Mouse (Mus musculus) Patski (cell line): ENCODE data around the gene Morn5. TPM values are rescaled to one million over a fixed set of nuclear protein-coding genes. Genes with fewer than 3 reads are reported as not detected.

Experiments used
- ATAC-seq: fragments of 100-300 bp; one replicate; pipeline ENCODE4 v1.8.0; 2021
- CTCF ChIA-PET: fragments of 350-600 bp; sonication (Branson Sonifier 250); formaldehyde crosslinking; loops from one replicate; lab custom pipeline; 2022; ENCODE audit warnings: inconsistent platforms; lab: Charles Lee
- POLR2A ChIA-PET: fragments of 350-600 bp; sonication (Branson Sonifier 250); formaldehyde crosslinking; loops from one replicate; lab custom pipeline; 2022; ENCODE audit warnings: antibody characterized with exemption, inconsistent platforms; lab: Charles Lee
- DNase-seq: peaks from one replicate; pipeline ENCODE4 v3.0.0-alpha.2; 2011; ENCODE audit warnings: low read depth, low spot score
- H3K27me3 ChIP-seq: fragments of 371-371 bp; one replicate; pipeline ENCODE4 v1.5.1; 2021
- CTCF ChIP-seq: fragments of 100-300 bp; IDR thresholded peaks from one replicate; pipeline ENCODE4 v1.5.1; 2021
- in situ Hi-C: fragments of 300-500 bp; cut with MboI; formaldehyde crosslinking; loops from 3 replicates; pipeline ENCODE4 v1.11.1; 2018; ENCODE audit warnings: low pct_unique_long_range_greater_than_20kb, mixed read lengths
- polyA plus RNA-seq: library from polyadenylated mRNA; unstranded; gene quantifications from one replicate; pipeline ENCODE4 v1.2.3, GENCODE M21; 2021

Gene Morn5
- 5.5 TPM for polyA plus RNA-seq

DNA sequence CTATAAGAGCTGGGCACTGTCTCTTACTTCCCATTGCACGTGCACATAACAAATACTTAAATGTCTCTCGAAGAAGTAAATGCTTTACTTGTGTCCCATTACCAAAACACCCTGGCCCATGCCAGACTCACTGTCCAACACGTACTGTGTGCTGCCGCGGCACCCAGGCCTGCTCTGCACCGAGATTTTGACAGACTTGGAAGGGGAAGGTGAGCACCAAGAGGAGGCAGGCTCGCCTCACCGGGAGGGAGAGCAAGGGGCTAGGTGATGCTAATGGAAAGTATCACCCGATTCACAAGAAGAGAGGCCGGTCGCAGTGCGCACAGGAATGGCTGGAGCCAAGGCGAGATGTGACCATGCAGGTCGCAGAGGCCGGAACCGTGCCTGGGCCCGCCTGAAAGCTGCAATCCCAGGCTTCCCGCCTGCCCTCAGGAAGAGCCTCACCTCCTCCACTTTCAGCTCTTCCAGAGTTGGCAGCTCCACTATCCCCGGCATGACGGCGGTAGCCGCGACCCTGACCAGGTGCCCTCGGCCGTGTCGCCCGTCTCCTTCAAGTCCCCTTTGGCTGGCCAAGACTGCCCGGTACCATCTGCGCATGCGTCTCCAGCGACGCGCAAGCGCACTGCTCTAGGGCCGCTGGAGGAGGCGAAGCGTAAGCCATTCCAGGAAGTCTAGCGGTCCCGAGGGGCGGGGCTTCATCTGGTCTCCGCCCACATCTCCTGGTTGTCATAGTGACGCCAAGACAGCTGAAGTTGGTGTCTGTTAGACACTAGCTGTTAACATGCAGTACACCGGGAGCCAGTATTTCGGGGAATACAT is at the start of gene Morn5, which contains the start of gene Ndufa8:
Morn5 (plus strand) TSS at position 711 of the 819 bp plus-strand sequence.
Ndufa8 (minus strand) TSS at position 659 of the 819 bp plus-strand sequence.
- CTCF ChIA-PET = interaction anchor here (1.1 kb wide), 1 partner anchor 65 kb away, joined by 3 read pairs; no protein-coding TSS in a partner anchor
- H3K27me3 ChIP-seq = no peaks in the 10 kb centered on the region
- TF ChIP-seq CTCF = no peak
- ATAC-seq (peak; percentile 87), DNase-seq (peak; percentile 92)
- POLR2A ChIA-PET = no interaction called here
- in situ Hi-C loops = no loop called here

DNA sequence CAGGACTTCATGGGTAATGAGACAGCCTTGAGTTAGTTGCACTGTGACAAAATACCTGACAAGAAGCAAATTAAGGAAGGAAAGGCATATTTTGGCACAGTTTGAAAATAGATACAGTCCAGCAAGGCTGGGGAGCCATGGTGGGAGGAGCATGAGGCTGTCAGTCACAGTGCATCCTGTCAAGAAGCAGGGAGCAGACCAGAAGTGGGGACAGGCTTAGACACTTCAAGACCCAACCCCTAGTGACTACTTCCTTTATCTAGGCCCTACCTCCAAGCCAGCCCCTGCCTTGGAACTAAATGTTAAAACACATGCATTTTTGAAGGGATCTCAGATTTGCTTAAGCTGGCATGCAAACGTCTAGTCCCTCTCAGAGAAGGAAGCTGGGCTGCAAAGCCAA is 48.9 kb upstream of the Morn5 start:
- DNase-seq (no peak), ATAC-seq (no peak)
- in situ Hi-C loops = loop anchor here (10.0 kb wide), 1 partner anchor 1334 kb away; no protein-coding TSS in a partner anchor
- ChIA-PET POLR2A (no interaction called here), CTCF (interaction anchor here (0.7 to 1.2 kb wide), 4 partner anchors 9 to 19 kb away, joined by 3 to 10 read pairs (median 4); no protein-coding TSS in a partner anchor)
- H3K27me3 ChIP-seq = no peaks in the 10 kb centered on the region
- TF ChIP-seq CTCF = no peak

DNA sequence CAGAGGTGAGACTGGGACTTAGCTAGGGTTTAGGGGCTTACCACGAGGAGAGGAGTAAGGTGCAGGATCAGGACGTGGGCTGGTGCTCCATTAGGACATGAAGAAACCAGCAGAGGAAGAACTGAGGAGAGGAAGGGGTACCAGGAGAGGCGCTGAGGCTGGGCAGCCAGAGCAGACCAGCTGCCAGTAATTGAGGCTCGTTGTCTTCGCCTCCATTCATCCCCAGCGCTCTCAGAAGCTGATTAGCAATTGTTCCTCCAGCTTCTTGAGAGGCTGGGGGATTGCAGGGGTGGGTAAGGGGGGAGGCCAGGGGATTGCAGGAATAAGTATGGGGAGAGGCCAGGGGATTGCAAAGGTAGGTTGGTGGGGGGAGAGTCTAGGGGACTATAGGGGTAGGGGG is 47.1 kb upstream of the Morn5 start:
- ATAC-seq = no peak
- ChIA-PET CTCF (interaction anchor here (0.7 to 1.4 kb wide), 2 partner anchors 18 to 23 kb away, joined by 3 to 5 read pairs; no protein-coding TSS in a partner anchor), POLR2A (no interaction called here)
- H3K27me3 ChIP-seq = no peaks in the 10 kb centered on the region
- in situ Hi-C loops = loop anchor here (10.0 kb wide), 1 partner anchor 1333 kb away; no protein-coding TSS in a partner anchor
- DNase-seq = no peak
- TF ChIP-seq CTCF = no peak

DNA sequence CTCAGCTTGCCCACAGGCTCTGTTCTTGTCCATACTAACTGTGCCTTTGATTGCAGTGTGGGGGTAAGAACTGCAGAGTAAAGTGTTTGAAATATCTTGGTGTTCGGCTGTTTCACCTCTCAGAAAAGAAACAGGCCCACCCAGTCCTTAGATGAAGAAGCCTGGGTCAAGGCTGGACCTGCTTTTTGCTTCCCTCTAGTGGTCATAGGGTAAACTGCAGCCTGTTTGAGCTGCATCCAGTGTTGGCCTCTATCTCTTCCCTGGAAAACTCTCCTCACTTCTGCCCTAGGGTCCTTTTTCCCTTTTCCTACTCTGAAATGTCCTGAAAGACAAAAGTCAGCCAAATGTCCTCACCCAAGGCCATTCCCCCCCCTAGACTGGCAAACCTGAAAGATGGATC is 41.2 kb upstream of the Morn5 start:
- in situ Hi-C loops = loop anchor here (5.0 to 10.0 kb wide), 3 partner anchors 204 to 1327 kb away; no protein-coding TSS in a partner anchor
- no peaks in the 10 kb centered on the region for H3K27me3 ChIP-seq
- DNase-seq = no peak
- ChIA-PET POLR2A (no interaction called here), CTCF (interaction anchor here (0.7 to 6.9 kb wide), 25 partner anchors 9 to 273 kb away, joined by 3 to 88 read pairs (median 5); no protein-coding TSS in a partner anchor)
- ATAC-seq = no peak
- TF ChIP-seq CTCF = peak; percentile 85

DNA sequence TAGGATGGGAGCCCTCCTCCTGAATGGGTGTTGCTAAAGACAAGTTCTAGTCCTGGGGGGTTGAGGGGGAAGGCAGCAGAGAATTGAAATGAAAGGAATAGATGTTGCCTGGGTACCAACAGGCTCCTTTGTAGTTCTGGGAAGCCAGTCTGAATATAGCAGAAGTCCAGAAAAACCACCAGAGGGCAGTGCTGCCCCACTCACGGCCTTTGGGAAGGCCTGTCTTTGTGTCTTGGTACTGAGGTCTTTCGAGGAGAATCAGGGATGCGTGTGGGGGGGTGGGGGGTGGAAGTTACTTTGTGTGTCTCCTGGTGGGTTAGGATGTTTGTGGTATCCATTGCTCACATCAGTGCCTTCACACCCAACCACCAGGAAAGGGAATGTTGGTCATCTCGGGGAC is 39.9 kb upstream of the Morn5 start:
- ChIA-PET CTCF (interaction anchor here (0.7 to 6.9 kb wide), 31 partner anchors 9 to 272 kb away, joined by 3 to 88 read pairs (median 5); partner anchors contain the start of genes Mrrf and Ttll11), POLR2A (no interaction called here)
- in situ Hi-C loops = loop anchor here (5.0 to 10.0 kb wide), 3 partner anchors 203 to 1325 kb away; no protein-coding TSS in a partner anchor
- peak; percentile 80 for ATAC-seq
- no peaks in the 10 kb centered on the region for H3K27me3 ChIP-seq
- TF ChIP-seq CTCF = peak; percentile 84
- DNase-seq = no peak

DNA sequence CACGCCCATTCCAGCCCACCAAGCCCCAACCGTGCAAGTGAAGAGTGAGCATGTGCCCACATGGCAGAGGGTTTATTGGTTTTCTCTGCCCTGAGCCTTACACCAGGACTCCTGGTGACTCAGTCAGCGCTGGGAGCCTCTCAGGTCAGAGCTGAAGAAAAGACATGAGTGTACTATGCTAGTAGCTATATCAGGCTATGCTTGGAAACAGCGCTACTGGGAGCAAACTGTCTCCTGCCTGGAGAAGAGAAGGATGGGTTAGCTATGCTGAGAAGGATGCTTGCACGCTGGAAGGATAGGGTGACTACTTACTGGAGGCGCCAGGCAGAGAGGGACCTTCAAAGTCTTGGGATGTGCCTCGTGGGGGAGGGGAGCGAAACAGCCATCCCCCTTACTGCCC is 38.7 kb upstream of the Morn5 start:
- CTCF ChIA-PET = interaction anchor here (0.9 to 6.9 kb wide), 7 partner anchors 13 to 259 kb away, joined by 3 to 88 read pairs (median 13); no protein-coding TSS in a partner anchor
- TF ChIP-seq CTCF = no peak
- ATAC-seq (no peak), DNase-seq (no peak)
- POLR2A ChIA-PET = no interaction called here
- H3K27me3 ChIP-seq = no peaks in the 10 kb centered on the region
- in situ Hi-C loops = no loop called here

DNA sequence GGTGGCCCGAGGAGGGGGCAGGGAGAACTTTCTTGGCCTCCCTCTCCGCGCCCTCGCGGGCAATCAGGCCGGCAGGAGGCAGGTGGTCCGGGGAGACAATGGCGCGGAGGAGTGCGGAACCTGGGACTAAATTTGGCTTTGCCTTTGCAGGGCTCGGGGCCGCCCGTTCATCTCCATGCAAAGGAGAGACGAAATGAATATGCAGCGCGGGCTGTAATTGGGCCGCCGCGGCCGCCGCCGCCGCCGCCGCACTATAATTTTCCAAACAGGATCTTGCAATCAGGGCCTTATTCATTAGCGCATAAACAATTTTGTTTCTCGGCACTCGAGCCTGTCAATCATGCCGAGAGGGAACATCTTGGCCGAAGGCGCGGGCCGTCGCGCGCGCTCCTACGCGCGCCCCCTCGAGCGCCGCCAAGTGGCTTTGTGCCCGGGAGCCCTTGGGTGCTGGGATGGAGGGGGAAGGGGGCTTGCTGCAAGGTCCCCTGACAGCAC is 37.9 kb upstream of the Morn5 start:
- in situ Hi-C loops = no loop called here
- TF ChIP-seq CTCF = no peak
- no peak for DNase-seq
- CTCF ChIA-PET = interaction anchor here (0.9 to 6.9 kb wide), 3 partner anchors 11 to 203 kb away, joined by 3 to 88 read pairs (median 10); no protein-coding TSS in a partner anchor
- no peaks in the 10 kb centered on the region for H3K27me3 ChIP-seq
- POLR2A ChIA-PET = no interaction called here
- ATAC-seq = no peak

DNA sequence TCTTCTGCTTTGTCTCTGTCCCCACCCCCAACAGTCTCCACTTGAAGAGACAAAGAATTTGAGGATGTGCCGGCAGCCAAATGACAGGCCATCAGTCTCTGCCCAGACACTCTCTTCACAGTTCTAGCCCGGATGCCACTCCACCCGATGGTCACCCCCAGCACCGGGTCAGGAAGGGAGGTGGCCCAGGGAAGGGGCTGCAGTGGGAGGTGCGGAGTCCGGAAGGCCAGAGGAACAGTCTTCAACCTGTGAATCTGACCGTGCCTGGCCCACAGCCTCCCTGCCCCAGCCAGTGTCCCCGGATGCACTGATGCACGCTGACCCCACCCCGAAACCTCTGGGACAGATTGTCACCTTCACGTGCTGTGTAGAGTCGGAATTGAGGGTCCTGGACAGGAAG is 36.2 kb upstream of the Morn5 start:
- POLR2A ChIA-PET = no interaction called here
- in situ Hi-C loops = no loop called here
- no peak for TF ChIP-seq CTCF
- no peak for DNase-seq
- CTCF ChIA-PET = interaction anchor here (3.2 kb wide), 1 partner anchor 9 kb away, joined by 10 read pairs; no protein-coding TSS in a partner anchor
- no peaks in the 10 kb centered on the region for H3K27me3 ChIP-seq
- no peak for ATAC-seq

DNA sequence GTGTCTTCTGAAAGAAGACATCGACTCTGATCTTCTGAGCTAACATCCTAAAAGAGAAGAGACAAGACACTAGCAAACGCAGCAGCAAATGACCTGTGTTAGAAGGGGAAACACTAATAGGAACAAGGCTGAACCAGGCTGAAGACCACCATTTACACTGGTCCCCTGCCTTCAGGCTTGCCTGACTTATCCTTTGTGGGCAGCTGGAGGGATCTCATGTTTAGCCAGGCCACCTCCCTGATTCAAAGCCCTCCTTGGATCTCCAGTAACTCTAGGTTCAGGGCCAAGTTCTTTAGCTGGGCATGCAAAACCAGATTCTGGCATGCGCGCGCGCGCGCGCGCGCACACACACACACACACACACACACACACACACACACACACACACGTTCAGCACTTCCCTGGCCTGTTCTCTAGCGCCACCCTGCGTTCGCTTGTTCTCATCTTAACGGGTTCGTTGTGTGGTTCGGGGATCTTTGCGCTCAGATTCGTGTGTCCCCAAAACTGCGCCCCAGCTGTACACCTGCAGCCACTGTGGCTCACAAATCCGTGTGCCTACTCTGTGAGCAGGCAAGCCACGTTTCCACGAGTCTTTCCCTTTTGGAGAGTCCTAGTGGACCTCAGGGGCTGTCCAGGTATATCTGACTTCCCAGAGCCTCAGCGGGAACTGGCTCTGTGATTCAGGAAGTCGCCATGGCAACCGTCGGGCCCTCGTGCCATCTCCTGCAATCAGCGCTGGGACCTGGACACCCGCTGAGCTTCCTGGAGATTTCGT is 27.7 kb upstream of the Morn5 start:
- ChIA-PET POLR2A (interaction anchor here (1.1 kb wide), 1 partner anchor 15 kb away, joined by 4 read pairs; no protein-coding TSS in a partner anchor), CTCF (interaction anchor here (0.7 to 2.9 kb wide), 9 partner anchors 9 to 262 kb away, joined by 3 to 10 read pairs (median 5); no protein-coding TSS in a partner anchor)
- no peaks in the 10 kb centered on the region for H3K27me3 ChIP-seq
- TF ChIP-seq CTCF = peak; percentile 50
- in situ Hi-C loops = no loop called here
- ATAC-seq = no peak
- no peak for DNase-seq
